Mouse (Mus musculus) frontal cortex, postnatal 14 days (tissue): ENCODE results near the gene Msrb3.

Experiments used
- DNase-seq, 2 experiments: peaks; one replicate each; pipeline ENCODE4 v3.0.0; 2022; ENCODE audit warnings: low spot score in 2 of 2

Msrb3 gene

DNA sequence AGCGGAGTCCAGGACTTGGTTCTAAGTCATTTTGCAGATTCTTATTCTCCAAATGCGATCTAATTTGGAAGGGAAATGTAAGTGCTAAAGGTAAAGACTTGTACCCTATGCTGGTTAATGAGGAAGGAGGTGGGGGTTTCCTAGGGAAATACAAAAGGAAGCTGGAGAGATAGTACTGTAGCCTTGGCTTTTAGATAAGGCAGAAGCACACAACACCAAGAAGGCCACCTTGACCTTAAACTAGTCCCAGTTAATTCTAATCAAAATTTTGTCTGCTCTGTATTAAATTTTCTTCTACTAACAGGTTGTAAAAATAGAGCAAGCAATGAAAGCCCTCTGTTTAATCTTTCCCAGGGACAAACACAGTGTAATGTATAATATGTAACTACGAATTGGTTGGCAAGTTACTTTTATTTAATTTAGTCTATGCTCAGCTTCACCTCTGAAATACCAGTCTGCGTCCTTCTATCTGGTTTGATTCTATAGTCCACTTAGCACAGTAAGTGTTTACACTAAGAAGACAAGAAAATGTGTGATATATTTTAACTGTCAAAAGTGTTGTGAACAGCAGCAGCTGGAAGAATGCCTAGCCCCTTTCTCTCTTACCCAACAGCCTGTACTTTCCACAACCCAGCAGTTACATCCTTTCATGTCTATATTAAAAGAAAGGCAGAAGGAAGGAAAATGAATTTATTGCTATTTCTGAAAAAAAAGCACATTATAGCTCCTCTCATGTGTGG lies 87.9 kb downstream of the Msrb3 start:
- no peak for DNase-seq

DNA sequence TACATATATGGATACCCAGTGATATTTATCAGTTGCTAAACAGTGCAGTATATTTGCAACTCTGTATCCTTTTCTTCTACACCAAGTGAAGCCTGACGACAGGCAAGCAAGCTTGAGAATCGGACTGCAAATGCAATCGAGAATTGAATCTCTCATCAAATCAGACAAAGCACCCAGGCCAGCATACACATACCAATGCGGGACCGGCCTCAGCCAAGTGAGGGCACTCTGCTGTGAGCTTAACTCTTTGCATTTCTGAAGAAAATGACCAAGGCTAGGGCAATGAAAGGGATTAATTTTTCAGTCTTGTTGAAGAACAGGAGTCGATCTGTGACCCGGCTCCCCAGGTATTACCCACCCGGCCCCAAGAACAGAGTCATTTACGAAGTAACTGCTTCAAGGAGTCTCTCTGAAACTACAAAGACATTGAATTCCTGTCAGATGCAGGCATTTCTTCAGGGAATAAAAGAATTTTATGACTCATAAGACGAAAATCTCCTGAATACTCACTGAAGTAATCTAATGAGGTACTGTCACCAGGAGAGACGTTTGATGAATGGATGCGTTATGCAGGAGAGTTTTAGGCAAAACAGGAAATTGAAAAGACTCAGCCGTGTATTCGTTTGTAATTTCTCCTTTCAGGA lies 88.7 kb downstream of the Msrb3 start:
- DNase-seq, result no peak

DNA sequence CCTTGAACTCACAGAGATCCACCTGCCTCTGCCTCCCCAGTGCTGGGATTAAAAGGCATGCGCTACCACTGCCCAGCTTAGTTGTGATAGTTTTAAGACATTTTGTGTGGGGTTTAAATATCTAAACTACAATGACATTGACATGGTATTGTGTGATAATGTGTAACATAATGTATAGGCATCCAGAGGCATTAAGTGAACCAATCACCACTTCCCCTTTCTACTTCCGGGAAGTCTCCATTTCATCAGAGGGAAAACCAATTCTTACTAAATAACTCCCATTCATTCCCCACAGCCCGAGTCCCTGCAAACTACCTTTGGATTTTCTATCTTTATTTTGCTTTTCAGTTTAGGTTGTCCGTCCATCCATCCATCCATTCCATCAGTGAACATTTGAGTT lies 90.7 kb downstream of the Msrb3 start:
- no peak for DNase-seq

DNA sequence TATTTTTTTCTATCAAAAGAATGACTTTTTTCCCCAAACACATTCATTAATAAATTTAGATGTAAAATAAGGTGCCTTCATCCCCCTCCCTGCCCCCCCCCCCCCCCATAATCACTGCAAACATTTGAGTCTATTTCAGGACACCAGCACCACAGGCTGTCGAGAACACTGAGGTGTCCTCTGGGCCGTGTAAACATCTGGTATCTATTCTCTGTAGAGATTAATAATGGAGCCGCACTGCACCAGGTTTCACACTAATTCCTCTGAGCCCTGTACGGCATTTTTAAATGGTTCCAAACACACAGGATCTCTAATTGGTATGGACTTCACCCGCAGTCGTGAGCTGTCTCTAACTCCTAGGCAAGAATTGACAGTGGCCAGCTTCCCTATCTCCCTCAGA lies 97.8 kb downstream of the Msrb3 start:
- DNase-seq, result no peak

DNA sequence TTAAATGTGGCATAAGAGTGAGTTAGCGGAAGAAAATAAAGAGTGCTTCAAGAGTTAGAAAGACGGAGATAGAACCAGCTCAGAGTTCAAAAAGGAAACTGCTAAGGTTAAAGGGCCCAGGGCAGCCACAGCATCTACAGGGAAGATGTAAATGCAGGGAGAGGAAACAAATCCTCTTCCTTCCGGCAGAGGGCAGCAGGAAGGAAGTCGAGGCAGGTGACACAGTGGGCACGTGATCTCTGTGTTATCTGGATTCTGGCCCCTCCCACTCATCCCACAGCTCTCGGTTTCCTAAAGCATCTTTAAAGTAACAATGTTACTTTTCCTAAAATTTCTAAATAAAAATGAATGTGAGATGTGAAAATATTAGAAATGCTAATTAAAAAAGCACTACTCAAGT lies 99.4 kb downstream of the Msrb3 start:
- no peak for DNase-seq

DNA sequence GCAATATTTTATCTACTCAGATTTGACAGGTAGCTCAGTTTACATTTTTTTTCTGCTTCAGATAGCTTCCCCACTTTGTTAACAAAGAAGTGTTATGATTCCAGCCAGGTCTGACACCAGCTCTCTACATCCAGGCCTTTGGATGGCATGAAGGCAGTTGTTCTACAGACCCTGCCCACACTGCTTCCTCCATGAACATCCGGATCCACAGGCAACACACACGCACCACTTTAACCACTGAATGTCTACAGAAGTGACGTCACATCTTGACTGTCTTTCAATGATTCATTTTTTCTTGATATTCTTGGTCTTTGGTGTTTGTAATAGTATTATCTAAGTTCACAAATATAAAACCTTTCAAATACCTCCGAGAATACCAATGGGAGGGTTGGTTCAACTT lies 102.2 kb downstream of the Msrb3 start:
- DNase-seq, result no peak

DNA sequence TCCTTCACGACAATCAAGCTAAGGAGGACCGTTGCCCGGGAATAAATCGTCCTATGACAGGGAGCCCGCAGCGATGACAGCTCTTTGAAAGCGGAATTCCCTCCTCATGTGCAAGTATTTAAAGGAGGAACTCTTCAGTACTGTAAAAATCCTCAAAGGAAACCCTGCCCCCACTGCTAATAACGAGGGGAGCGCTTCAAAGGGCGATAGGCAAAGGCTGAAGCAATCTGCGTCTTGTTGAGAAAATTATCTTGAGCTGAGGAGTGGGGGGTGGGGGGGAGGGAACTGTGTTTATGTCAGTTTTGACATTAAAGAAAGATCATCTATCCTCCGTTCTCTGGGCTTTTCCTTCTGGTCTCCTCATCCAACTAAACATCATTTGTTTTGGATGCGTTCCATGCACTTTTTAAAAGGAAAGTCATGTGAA lies 104.5 kb downstream of the Msrb3 start:
- DNase-seq, result no peak

DNA sequence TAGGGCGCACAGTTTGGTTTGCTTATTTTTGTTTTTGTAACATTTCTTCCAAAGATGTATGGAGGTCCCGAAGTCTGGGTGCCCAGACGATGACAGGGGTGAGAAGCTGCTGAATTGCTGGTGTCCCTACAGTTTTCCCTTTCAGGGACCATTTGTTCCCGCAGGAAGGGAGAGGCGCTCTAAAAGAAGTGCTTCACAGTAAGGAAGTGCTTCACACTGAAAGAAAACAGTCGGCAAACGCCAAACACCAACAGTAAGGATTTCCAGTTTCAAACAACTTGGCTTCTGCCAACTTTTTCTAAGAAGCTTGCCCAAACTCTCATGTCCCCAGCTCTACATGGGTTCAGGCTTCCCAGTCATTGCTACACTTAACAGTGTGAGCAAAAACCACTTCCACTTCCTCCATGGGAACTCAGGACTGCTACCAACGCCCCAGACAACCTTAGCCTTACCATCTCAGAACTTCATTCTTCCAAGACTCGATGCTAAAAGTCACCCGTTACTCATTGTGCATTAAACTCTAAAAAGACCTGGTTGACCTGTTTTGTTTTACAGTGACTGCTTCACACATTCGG lies 106.6 kb downstream of the Msrb3 start:
- no peak for DNase-seq

DNA sequence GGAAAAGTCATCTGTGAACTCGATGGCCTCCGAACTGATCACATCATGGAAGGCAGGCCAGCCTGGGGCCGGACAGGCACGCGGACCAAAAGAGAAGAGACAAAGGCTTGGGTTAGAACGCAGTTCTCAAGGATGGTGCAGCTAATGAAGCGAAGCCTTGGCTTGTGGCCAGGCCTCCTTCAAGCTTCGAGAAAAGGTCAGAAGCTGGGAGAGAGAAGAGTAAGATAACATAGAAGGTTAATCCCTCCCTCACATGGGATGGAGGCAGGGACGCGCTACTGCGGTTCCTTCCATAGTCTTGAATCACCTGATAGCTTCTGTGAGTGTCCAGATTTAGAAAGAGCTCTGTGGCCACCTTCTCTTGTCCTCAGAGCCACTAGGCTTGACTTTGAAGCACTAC lies 107.5 kb downstream of the Msrb3 start:
- no peak for DNase-seq

DNA sequence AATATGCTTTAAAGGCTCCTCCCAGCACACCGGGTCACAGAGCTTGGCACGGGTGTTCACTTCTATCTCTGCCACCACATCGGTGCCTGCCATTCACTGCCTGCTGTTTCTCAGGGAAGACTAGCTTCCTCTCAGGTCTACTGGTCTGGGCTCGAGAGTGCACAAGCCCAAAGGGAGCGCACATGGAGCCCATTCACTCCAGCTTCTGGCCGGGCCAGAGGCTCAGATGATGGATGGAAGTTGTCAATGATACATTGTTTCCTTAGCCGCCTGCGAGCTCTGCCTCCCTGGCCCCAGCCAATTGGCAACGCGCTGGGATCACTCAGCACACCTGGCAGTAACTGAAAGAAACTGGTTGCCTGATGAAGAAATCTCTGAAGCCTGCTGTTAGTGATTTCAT lies 111.7 kb downstream of the Msrb3 start:
- no peak for DNase-seq

DNA sequence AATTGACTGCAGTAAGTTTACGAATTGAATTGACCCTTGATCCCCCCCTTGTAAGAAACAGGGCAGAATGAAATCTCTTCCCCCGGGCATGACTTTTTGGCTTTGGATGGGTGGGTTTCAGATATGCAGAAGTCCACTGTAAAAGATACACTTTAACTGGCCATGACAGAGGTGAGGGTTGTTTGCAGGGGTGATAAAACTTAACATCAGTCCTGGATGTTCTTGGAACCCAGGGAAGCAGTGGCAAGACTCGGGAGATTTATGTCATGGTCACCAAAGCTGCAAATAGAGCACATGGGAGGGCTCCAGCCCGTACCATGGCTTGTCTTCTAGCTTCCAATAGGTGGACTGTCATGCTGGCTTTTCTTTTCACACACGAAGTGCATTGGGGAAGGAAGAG lies 114.4 kb downstream of the Msrb3 start:
- no peak for DNase-seq

DNA sequence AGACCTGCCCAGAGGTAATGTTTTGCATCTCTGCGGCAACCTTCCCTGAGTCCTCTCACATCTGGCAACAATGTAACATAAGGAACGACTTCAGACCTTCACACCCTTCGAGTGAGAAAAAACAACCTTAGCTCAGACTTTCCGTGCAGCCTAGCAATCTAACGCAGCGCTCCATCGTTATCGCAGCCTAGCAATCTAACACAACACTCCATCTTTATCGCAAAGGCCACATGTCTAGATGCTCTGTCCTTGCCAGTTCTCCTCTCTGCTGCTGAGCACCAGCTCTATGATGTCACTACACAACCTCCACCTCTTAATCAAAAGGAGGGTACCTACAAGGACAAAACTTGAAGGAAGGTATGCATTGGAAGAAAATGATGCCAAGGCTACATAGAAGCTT lies 115.5 kb downstream of the Msrb3 start:
- DNase-seq, result no peak

DNA sequence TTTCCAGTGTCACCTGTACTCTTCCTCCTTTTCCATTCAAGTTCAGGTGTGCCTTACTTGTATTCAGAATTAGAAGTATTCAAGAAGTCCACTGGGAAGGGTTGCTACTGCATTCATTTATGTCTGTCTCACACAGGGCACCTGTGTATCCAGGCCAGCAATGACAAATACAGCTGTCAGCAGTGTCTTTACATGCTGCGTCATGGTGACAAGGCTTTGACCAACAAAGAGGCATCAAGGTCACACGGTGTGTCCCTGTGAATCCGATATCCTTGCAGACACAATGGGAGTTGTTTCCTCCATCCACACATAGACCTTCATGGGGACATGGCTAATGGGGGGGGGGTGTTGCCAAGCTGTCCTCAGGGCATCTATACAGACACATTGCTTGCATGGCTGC lies 121.4 kb downstream of the Msrb3 start:
- no peak for DNase-seq

DNA sequence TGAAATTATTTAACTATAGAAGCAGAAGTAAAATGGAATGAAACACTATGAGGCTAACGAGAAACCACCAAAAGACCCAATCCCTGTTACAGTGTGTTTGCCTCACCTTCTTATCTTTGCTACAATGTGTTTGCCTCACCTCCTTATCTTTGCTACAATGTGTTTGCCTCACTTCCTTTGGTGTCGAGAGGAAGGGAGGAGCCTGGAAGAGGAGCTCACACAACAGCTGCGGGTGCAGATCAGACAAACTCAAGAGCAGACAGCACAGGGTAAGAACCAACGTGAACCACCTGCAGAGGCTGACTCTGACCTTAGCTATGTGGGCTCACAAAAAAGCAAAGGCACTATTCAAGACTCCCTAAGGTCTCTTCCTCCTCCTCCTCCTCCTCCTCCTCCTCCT lies 123.5 kb downstream of the Msrb3 start:
- no peak for DNase-seq

DNA sequence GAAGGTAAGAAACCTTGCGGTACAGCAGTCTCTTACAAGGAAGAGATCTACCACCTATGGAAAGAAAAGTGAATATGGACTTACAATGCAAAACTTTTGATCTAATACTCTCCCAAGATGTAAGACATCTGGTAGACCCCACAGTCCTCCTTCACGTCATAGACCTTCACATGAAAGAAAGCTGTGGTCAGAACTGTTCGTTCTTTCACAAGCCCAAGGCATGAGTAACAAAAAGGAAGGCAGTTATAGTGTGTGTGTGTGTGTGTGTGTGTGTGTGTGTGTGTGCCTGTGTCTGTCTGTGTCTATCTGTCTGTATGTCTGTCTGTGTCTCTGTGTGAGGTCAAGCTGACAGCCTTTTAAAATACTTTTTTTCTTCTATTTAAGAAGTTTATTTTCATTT lies 131.5 kb downstream of the Msrb3 start:
- DNase-seq, result no peak

DNA sequence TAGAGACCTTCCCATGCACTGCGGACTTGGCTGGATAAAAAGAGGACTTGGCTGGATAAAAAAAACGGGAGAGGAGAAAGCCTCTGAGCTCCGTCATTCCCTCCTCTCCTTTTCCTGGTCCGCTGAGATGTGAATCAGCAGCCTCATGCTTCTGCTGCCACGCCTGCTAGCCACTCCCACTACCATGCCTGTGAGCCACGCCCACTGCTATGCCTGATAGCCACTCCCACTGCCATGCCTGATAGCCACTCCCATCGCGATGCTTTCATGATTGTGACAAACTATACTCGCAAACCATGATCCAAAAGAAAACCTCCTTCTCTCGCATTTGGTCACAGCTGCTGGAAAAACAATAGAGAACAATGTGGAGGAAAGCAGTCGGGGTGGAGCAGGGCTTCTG lies 133.5 kb downstream of the Msrb3 start:
- DNase-seq, result no peak

DNA sequence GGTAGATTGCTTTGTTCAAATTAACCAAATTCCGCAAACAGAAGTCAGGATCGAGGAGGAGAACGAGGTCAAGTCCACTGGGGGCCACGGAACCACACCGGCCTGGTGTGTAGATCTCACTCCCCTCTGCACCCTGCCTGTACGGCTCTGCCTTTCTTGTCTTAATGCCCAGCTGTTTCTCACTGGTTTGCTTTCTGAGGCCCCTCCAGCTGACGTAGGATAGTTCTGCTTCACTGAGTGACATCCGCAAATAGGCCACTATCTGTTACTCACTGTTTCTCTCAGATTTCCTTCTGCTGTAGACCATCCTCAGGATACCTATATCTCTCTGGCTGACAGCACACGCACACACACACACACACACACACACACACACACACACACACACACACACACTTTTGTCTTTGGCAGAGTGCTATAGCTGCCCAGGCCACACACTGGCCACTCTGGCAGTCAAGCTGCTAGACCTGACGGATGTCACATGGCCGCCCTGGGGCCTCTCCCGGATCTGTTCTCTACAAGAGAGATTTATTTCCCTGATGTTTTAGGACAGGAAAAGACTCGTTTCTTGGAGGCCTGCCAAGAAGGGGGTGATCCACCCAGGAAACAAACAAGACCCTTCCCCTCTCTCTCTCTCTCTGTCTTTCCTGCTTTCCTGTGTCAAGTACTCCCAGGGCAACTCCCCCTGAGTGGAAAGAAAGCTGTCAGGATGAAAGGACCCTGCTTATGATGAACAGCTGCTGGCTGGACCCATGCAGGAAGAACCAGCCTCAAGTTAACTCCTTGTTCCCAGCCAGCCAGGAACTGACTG lies 135.0 kb downstream of the Msrb3 start:
- DNase-seq, result no peak

DNA sequence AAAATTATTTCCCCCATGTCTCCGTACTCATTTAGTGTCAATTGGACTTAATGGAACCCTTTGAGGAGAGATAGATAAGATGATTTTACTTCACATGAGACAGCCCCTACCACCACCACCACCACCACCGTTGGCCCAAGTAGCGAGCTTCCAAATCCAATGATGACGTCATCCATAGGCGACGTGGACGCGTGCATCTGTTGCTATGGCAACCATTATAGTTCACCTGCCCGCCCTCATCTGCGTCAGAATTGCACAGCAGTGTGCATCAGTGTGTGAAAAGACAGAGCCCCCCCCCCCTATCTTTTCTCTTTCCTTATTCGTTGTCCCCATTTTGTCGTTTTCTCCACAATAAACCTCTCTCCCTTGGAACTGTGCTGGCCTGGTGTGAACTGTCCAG lies 135.9 kb downstream of the Msrb3 start:
- DNase-seq, result no peak

DNA sequence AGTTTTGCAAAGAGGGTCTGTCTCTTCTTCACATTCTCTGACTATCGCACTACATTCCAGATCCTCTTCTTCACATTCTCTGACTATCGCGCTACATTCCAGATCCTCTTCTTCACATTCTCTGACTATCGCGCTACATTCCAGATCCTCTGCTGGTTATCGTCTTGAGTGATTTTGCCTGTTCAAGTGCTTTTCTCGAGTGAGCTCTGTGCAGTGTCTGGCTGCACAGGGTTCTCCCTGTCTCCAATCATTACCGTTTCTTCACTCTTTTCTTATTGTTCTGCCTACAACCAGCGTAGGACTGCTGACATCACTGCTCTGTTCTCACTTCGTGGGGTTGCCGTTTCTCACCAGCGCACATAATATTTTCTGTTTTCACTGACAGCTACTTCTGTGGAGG lies 138.2 kb downstream of the Msrb3 start:
- DNase-seq, result no peak

DNA sequence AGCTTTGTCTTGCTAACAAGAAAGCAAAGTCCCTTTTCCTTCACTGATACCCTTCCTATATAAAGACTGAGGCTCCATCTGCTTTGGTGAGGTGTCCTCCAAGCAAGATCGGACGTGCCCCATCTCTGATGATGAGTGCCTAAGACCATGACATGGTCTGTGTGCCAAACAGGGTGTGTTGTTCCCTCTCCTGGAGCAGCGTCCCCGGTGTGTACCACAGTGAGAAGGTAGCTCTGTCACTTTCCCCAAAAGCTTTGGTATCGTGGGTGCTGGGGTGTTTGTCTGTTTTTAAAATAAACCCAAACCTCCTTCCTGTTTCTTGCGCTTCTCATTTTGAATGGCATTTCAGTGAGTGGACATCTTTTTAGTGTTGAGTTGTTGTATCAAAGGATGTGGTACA lies 139.0 kb downstream of the Msrb3 start:
- DNase-seq, result no peak

DNA sequence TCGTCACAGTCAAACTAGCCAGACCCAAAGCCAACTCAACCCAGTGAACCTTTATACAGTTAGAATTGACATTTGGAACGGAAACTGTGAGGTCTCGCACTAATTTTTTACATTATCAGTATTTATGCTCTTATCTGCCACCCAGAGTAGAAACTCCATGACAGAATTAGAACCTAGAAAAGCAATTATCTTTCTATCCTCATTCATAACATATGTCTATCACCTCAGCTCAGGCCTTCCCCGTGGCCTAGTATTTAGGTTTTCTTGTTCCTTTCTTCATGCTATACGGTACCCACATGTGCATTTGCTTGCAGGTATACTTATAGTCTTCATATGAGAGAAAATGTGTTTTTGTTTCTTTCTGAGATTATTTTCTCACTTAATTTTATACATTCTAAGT lies 146.4 kb downstream of the Msrb3 start:
- DNase-seq, result no peak

DNA sequence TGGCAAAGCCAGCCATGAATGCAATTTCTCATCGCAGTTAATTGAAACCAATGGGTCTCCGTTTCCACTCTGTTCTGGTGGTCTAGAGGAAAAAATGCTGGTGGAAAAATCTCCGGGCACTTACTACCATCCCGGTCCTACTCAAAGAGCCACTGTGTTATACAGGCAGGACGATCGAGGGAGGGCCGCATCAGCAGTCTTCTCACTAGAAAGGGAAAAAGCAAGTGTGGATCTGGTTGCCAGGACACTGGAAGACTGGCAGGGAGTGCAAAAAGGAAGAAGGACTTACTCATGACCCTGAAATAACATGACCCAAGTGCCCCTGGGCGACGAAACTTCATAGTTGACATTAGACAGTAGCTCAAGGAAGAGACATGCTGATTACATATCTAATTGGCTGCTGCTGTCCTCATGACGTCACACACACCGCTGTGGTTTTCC lies 147.1 kb downstream of the Msrb3 start:
- no peak for DNase-seq

DNA sequence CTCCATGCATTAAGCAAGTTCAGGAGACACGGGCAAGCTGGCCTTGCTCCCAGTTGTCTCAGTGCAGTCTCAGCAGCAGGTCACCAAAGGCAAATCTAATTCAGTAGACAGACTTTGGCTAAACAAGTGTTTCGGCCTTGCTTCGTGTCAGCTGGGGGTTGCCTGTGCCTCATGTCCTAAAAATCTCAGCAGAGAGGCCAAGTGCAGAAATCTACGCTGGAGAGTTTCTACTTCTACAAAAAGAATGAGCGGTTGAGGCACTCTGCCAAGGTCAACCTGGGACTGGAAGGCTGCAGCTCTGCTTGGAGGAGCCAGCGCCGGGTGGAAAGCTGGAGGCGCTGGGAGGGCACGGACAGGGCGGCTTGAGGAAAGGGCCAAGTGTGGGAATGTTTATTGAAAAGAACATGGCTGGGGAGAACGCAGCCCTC lies 147.6 kb downstream of the Msrb3 start:
- DNase-seq, result no peak
